Mouse (Mus musculus) embryonic facial prominence, embryonic 15.5 days (tissue): ENCODE data around the gene Lgals3bp. TPM values are rescaled to one million over a fixed set of nuclear protein-coding genes. Genes with fewer than 3 reads are reported as not detected.

Experiments
- ATAC-seq: fragments of 200-750 bp; cut with Nextera tagmentation; 2 replicates; pipeline ENCODE4 v1.8.0; 2017; ENCODE audit warnings: low read depth, moderate TSS enrichment; ENCODE audit not compliant: insufficient number of reproducible peaks, low FRiP score, low TSS enrichment
- H3K27ac ChIP-seq: fragments of 300-500 bp; sonication (generic); replicated peaks from 2 replicates; pipeline ENCODE4 v1.5.1; 2015; ENCODE audit warnings: mild to moderate bottlenecking, inconsistent platforms
- H3K27me3 ChIP-seq: fragments of 300-500 bp; sonication (generic); 2 replicates; pipeline ENCODE4 v1.6.1; 2015; ENCODE audit warnings: inconsistent platforms
- H3K36me3 ChIP-seq: fragments of 300-500 bp; sonication (generic); 2 replicates; pipeline ENCODE4 v1.6.1; 2015; ENCODE audit warnings: mild to moderate bottlenecking, inconsistent platforms
- H3K4me1 ChIP-seq: fragments of 300-500 bp; sonication (generic); 2 replicates; pipeline ENCODE4 v1.6.1; 2015; ENCODE audit warnings: inconsistent platforms
- H3K4me2 ChIP-seq: fragments of 300-500 bp; sonication (generic); replicated peaks from 2 replicates; pipeline ENCODE4 v1.6.1; 2015; ENCODE audit warnings: mild to moderate bottlenecking, inconsistent platforms
- H3K4me3 ChIP-seq: fragments of 300-500 bp; sonication (generic); replicated peaks from 2 replicates; pipeline ENCODE4 v1.5.1; 2015; ENCODE audit warnings: mild to moderate bottlenecking, inconsistent platforms
- H3K9ac ChIP-seq: fragments of 300-500 bp; sonication (generic); 2 replicates; pipeline ENCODE4 v1.6.1; 2015; ENCODE audit warnings: inconsistent platforms
- H3K9me3 ChIP-seq: fragments of 300-500 bp; sonication (generic); replicated peaks from 2 replicates; pipeline ENCODE4 v1.6.1; 2016; ENCODE audit warnings: inconsistent platforms
- WGBS: fragments of 180-500 bp; shearing (Covaris S2); methylation state at CpG from one replicate; pipeline ENCODE4 v1.1.7; 2015; 5-methylcytosine and 5-hydroxymethylcytosine counted together
- polyA plus RNA-seq: library from polyadenylated mRNA; unstranded; fragments of >200 nt; fragmentation: Nextera tagmentation; extraction: Ambion mirVana; gene quantifications from 2 replicates; pipeline ENCODE4 v1.2.1, GENCODE M21; 2015

The Lgals3bp gene
- polyA plus RNA-seq, 1 experiment from 2014 or later: 19.8 TPM

DNA sequence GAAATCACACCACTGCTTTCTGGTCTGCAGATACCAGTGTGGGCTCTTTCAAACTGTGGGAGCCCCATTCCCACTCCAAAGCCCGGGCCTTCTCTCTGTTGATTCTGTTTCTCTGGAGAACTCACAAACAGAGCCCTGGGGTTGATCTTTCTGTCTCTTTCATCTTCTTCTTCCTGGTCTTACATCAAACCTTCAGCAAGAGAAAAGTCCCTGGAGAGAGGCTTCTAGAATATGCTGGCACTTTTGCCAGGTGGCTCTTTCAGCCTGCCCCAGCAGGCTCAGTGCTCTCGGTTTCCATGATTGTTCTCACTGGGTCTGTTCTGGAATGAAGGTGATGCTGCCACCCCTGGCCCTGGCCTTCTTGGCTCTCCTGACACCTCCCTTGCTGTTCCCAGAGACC is 58.3 kb downstream of the Lgals3bp start:
- Histone ChIP-seq H3K27ac (no peak overlapping the region), H3K9me3 (no peaks in the 10 kb centered on the region), H3K4me2 (no peak overlapping the region), H3K27me3 (no peaks in the 10 kb centered on the region), H3K36me3 (no peaks in the 10 kb centered on the region), H3K9ac (no peak overlapping the region), H3K4me3 (no peak overlapping the region), H3K4me1 (peaks cover 60% of the 10 kb centered on the region)
- ATAC-seq: no peak
- WGBS: 76% methylated on average over 2 of the region's 2 CpGs

Other genes starting within 250 kb of the Lgals3bp start
- gene Cyth1, start 153.5 kb downstream of the Lgals3bp start, polyA plus RNA-seq: 19.5 and 20.4 TPM in 2 replicates
- gene Usp36, start 111.8 kb downstream of the Lgals3bp start, polyA plus RNA-seq: 23.2 and 25.4 TPM in 2 replicates
- gene Cep295nl, start 59.6 kb downstream of the Lgals3bp start, polyA plus RNA-seq: 0.59 and 0.64 TPM in 2 replicates
- 163 and 170 TPM in 2 replicates for gene Timp2, start 46.4 kb downstream of the Lgals3bp start, polyA plus RNA-seq
- 34.2 and 38.0 TPM in 2 replicates for gene Cant1, start 17.0 kb upstream of the Lgals3bp start, polyA plus RNA-seq
- gene C1qtnf1, start 26.1 kb upstream of the Lgals3bp start, polyA plus RNA-seq: 19.0 and 23.0 TPM in 2 replicates
- gene Engase, start 74.7 kb upstream of the Lgals3bp start, polyA plus RNA-seq: 8.6 and 8.7 TPM in 2 replicates